Mouse (Mus musculus): ENCODE results near the gene Il20.

Il20 gene

DNA sequence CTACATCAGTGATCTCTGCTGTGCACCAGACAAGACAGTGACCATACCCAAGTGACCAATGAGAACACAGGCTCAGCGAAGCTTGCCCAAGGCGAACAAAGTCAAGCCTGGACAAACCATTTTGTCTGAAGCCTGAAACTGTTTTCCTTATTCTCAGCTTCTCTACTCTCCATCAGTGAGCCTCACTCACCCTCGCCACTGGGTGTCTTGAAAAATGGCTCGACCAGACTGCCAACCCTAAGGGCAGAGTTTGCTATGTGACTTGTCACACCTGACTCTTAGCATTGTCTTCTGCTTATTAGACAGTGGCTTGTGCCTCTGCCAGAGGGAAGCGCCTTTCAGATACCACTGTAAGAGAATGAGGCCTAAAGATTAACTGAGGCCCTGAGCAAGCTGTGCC, 46.5 kb downstream of the Il20 start:
- DNase-seq: no peak

- DNase-seq: peak; percentile 91
Measured at GRCm38 (mm10) chr1:130864238-130864637, 47.0 kb downstream of the Il20 start.

DNA sequence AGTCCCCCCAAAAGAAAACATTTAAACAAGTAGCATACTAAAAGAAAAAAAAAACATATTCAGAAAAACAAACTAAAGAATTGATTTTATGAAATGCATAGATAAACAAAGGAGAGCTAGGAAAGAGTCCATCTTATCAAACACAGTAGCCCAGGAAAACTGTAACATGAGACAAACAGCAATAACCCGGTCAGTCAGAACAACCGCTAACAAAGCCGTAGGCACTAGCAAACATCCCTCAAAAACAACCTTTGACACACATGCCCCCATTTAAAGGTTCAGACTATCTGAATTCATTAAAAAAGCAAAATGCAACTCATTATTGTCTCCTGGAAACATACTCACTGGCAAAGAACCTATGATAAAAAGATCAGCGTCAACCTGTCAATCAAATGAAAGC, 53.8 kb downstream of the Il20 start:
- DNase-seq: no peak

Data from heart, adult 11 months (tissue).